Mouse (Mus musculus): ENCODE results near the gene Cep170b. TPM values are rescaled to one million over a fixed set of nuclear protein-coding genes. Genes with fewer than 3 reads are reported as not detected.

Gene Cep170b
- not detected in 2 replicates for polyA plus RNA-seq (2012)

- TF ChIP-seq GATA1 (IDR thresholded peaks at IDR 0.05; ENCODE audit: low read length), result no peak
Measured at GRCm38 (mm10) chr12:112720216-112720615, at the start of gene Cep170b. Gene Cep170b (plus strand): TSS chr12:112720455.

GRCm38 (mm10) chr12:112670718-112671393 is 49.4 kb upstream of the Cep170b start:
- no peak for TF ChIP-seq GATA1 (IDR thresholded peaks at IDR 0.05; ENCODE audit: low read length)

- no peak for TF ChIP-seq GATA1 (IDR thresholded peaks at IDR 0.05; ENCODE audit: low read length)
Measured at GRCm38 (mm10) chr12:112671891-112672290, 48.4 kb upstream of the Cep170b start.

GRCm38 (mm10) chr12:112672744-112673575 is 47.3 kb upstream of the Cep170b start:
- no peak for TF ChIP-seq GATA1 (IDR thresholded peaks at IDR 0.05; ENCODE audit: low read length)

- TF ChIP-seq GATA1 (IDR thresholded peaks at IDR 0.05; ENCODE audit: low read length), result no peak
Measured at GRCm38 (mm10) chr12:112673576-112674091, 46.6 kb upstream of the Cep170b start.

GRCm38 (mm10) chr12:112674132-112675011 is 45.9 kb upstream of the Cep170b start, which contains the start of gene Akt1:
Gene Akt1 (minus strand): TSS chr12:112674884.
- no peak for TF ChIP-seq GATA1 (IDR thresholded peaks at IDR 0.05; ENCODE audit: low read length)

- no peak for TF ChIP-seq GATA1 (IDR thresholded peaks at IDR 0.05; ENCODE audit: low read length)
Measured at GRCm38 (mm10) chr12:112675245-112676035, 44.8 kb upstream of the Cep170b start.

GRCm38 (mm10) chr12:112677076-112677475 is 43.2 kb upstream of the Cep170b start:
- no peak for TF ChIP-seq GATA1 (IDR thresholded peaks at IDR 0.05; ENCODE audit: low read length)

- TF ChIP-seq GATA1 (IDR thresholded peaks at IDR 0.05; ENCODE audit: low read length), result no peak
Measured at GRCm38 (mm10) chr12:112677943-112678554, 42.2 kb upstream of the Cep170b start.

- no peak for TF ChIP-seq GATA1 (IDR thresholded peaks at IDR 0.05; ENCODE audit: low read length)
Measured at GRCm38 (mm10) chr12:112678555-112679026, 41.7 kb upstream of the Cep170b start, which contains the start of gene Zbtb42. Gene Zbtb42 (plus strand): TSS chr12:112678828.

- no peak for TF ChIP-seq GATA1 (IDR thresholded peaks at IDR 0.05; ENCODE audit: low read length)
Measured at GRCm38 (mm10) chr12:112679027-112679996, 40.9 kb upstream of the Cep170b start.

GRCm38 (mm10) chr12:112683351-112683750 is 36.9 kb upstream of the Cep170b start:
- no peak for TF ChIP-seq GATA1 (IDR thresholded peaks at IDR 0.05; ENCODE audit: low read length)

GRCm38 (mm10) chr12:112688458-112688857 is 31.8 kb upstream of the Cep170b start:
- no peak for TF ChIP-seq GATA1 (IDR thresholded peaks at IDR 0.05; ENCODE audit: low read length)
